Mouse (Mus musculus): ENCODE results near the gene Shb. TPM values are rescaled to one million over a fixed set of nuclear protein-coding genes. Genes with fewer than 3 reads are reported as not detected.

Shb gene
- polyA plus RNA-seq, 1 experiment, result 6.5 TPM

DNA sequence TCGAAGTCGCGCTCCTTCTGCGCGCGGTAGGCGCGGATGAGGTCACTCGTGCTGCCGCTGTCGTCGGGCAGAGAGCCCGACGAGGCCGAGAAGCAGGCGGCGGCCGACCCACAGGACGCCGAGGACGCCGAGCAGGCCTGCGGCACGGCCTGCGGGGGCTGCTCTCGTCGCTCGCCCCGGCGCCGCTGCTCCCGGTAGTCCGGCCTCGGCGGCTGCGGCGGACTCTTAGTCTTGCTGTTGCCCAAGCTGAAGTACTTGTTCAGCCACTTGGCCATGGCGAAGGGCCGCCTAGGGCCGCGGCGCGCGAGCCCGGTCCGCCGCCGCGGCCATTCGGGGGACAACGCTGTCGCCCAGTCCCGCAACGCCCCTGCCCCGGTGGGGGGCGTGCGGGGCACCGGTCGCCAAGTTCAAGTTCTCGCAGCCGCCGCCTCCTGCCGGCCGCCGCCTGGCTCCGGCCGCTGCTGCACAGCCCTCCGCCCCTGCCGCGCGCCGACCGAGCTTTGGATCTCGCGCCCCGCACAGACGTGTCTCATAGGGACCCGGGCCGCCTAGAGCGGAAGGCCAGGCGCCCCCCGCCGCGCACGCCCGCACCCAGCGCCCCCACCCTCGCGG lies 2.2 kb downstream of the Shb start:
- H3K27ac ChIP-seq (ENCODE audit: control insufficient read depth, insufficient read depth, low read depth, low read length, poor library complexity), result peak overlapping the region; percentile 39; the same call in 1 of the 2 replicates
- no peak for TF ChIP-seq POLR2A (IDR thresholded peaks at IDR 0.05; ENCODE audit: borderline replicate concordance, control insufficient read depth, low read depth, low read length)
- TF ChIP-seq CTCF (IDR thresholded peaks at IDR 0.05; ENCODE audit: control insufficient read depth, insufficient read depth, low read length), result no peak
- WGBS, result 1% methylated on average over 77 of the region's 89 CpGs
- peaks cover 2% of the 10 kb centered on the region; the same call in 1 of the 2 replicates for H3K4me1 ChIP-seq (ENCODE audit: control insufficient read depth, insufficient read depth, low read length)
- H3K4me3 ChIP-seq (replicated peaks; ENCODE audit: control insufficient read depth, low read depth, low read length), result peak overlapping the region; percentile 43

DNA sequence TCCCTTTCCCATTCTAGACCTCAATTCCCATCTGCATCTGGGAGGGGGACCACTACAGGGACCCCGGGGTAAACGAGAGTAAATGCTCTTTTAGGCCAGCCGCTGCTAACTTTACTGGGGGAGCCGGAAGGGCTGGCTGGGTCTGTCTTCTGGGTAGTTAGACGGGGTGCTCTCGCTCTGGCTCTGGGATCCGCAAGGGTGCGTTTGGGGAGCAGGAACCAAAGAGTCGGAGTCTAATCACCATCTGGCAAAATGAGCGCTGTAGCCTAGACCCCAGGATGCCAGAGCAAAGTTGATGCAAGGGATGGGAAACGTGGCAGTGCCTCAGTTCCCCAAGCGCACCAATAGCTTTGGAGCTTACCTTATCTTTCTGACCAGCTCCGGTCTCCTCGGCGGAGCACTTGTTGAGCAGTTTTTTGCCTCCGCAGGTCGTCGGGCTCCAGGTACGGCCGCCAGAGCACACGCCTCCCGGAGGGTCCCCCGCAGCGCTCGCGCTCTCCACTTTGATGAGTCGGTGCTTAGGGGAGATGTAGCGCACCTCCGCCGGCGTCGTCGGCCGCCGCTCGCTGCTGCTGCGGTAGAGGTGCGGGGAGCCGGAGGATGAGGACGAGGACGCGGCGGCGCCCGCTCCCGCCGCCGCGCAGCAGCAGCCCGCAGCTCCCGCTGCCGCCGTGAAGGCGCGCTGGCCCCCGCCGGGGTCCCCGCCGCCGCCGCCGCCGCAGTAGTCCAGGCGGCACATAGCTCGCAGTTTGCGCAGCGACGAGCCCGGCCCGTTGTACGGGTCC lies 2.9 kb downstream of the Shb start:
- TF ChIP-seq CTCF (IDR thresholded peaks at IDR 0.05; ENCODE audit: control insufficient read depth, insufficient read depth, low read length) (no peak), POLR2A (IDR thresholded peaks at IDR 0.05; ENCODE audit: borderline replicate concordance, control insufficient read depth, low read depth, low read length) (peak; percentile 35; the same call in 1 of the 2 replicates)
- peak overlapping the region; percentile 54 for H3K4me3 ChIP-seq (replicated peaks; ENCODE audit: control insufficient read depth, low read depth, low read length)
- peak overlapping the region; percentile 39; the same call in 1 of the 2 replicates for H3K27ac ChIP-seq (ENCODE audit: control insufficient read depth, insufficient read depth, low read depth, low read length, poor library complexity)
- H3K4me1 ChIP-seq (ENCODE audit: control insufficient read depth, insufficient read depth, low read length), result peaks cover 2% of the 10 kb centered on the region; the same call in 1 of the 2 replicates
- 2% methylated on average over 71 of the region's 71 CpGs for WGBS

DNA sequence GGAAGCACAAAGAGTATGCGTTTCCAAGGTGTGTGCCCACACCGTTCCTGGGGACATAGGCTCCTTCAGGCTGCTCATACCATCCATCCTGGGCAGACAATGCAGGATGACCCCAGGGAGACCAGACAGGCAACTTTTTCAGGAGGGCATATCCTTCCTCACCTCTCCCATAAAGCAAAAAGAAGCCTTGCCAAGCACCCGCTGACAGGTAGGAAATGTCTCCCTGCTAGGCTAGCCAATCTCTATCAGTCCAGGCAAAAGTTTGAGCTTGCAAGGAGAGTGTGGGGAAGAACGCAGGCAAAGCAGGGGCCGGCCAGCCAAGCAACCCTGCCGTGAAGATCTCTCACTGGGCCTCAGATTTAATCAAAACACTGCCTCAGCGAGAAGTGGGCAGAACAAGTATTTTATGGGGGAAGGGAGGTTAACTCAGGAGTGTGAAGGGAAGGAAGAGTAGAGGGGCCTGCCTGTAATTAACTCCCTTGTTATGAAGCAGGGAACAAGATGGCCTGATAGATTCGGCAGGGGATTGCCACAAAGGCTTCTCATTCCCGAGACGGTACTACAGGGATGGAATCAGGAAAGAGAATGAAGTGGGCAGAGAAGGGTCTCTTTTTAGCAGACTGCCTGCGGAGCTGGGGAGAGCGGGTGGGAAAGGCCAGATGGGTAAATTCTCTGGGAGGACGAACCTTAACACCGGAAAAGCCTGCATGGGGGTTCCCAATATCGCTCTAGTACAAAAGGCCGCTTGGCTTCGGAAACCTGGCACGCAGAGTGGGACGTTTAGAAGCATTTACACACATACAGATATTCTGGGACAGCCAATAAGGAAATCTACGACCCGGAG lies 3.7 kb downstream of the Shb start:
- peak overlapping the region; percentile 54 for H3K4me3 ChIP-seq (replicated peaks; ENCODE audit: control insufficient read depth, low read depth, low read length)
- TF ChIP-seq POLR2A (IDR thresholded peaks at IDR 0.05; ENCODE audit: borderline replicate concordance, control insufficient read depth, low read depth, low read length) (no peak), CTCF (IDR thresholded peaks at IDR 0.05; ENCODE audit: control insufficient read depth, insufficient read depth, low read length) (no peak)
- peaks cover 2% of the 10 kb centered on the region; the same call in 1 of the 2 replicates for H3K4me1 ChIP-seq (ENCODE audit: control insufficient read depth, insufficient read depth, low read length)
- H3K27ac ChIP-seq (ENCODE audit: control insufficient read depth, insufficient read depth, low read depth, low read length, poor library complexity), result no peak overlapping the region
- WGBS, result 33% methylated on average over 21 of the region's 21 CpGs

DNA sequence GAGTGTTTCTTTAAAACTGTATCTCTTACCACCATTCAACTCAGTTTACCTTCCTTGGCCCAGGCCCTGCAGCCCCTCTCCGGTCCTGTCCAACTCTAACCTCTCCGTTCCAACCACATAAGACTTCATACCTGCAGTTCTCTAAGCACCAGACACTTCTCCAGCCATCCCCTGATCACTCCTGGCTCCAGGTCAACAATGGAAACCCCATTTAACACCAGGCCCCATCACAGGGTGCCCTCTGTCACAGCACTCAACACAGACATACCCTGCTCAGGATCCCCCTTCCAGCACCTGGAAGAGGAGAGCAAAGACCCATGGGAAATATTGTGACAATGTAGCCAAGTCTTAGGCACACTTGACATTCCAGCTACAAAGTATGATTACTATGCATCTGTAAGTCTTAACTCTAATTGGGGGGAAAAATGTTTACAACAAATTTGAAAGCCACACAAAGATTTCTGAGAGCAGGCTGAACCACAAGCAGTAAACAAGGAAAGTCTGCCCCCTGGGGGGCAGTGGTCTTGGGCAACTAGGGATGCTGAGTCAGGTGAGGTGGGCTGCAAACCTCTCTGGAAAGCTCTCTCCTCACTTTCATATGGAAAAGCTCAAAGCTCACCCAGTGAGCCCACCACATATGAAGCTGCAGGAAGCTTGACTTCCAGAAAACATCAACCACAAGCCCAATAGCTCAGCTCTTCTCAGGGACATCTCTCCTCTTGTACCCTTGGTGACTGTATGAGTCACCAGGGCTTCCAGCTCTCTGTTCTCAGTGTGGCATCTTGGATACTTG lies 4.5 kb downstream of the Shb start:
- Histone ChIP-seq H3K4me1 (ENCODE audit: control insufficient read depth, insufficient read depth, low read length) (peaks cover 2% of the 10 kb centered on the region; the same call in 1 of the 2 replicates), H3K27ac (ENCODE audit: control insufficient read depth, insufficient read depth, low read depth, low read length, poor library complexity) (no peak overlapping the region), H3K4me3 (replicated peaks; ENCODE audit: control insufficient read depth, low read depth, low read length) (no peak overlapping the region)
- WGBS, result 95% methylated on average over 2 of the region's 2 CpGs
- TF ChIP-seq CTCF (IDR thresholded peaks at IDR 0.05; ENCODE audit: control insufficient read depth, insufficient read depth, low read length), result no peak
- no peak for TF ChIP-seq POLR2A (IDR thresholded peaks at IDR 0.05; ENCODE audit: borderline replicate concordance, control insufficient read depth, low read depth, low read length)

DNA sequence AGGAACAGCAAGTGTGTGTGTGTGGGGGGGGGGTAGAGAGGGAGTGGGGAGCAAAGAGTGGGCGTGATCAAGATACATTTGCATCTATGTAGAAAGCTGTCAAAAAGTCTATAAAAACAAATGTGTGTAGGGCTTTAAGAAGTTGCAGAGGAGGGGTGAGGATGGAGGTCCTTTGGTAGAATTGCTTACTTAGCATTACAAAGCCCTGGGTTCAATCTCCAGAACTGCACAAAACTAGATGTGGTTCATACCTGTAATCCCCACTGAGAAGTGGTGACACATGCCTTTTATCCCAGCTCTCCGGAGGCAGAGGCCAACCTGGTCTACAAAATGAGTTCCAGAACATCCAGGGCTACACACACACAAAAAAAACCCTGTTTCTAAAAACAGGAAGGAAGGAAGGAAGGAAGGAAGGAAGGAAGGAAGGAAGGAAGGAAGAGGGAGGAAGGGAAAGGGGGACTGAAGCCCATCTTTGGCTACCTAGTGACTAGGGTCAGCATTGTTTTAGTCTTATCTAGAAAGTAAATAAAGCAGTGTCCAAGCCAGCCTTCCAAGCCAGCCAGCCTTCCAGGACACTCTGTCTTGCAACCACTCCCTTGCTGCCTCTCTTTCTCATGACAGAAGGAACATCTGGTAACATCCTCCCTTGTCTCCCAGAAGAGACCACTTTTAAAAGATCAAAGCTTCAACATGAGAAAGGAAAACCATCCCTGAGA lies 5.3 kb downstream of the Shb start:
- TF ChIP-seq POLR2A (IDR thresholded peaks at IDR 0.05; ENCODE audit: borderline replicate concordance, control insufficient read depth, low read depth, low read length), result no peak
- no peak for TF ChIP-seq CTCF (IDR thresholded peaks at IDR 0.05; ENCODE audit: control insufficient read depth, insufficient read depth, low read length)
- no peak overlapping the region for H3K27ac ChIP-seq (ENCODE audit: control insufficient read depth, insufficient read depth, low read depth, low read length, poor library complexity)
- WGBS, result 86% methylated on average over 2 of the region's 2 CpGs
- peaks cover 2% of the 10 kb centered on the region; the same call in 1 of the 2 replicates for H3K4me1 ChIP-seq (ENCODE audit: control insufficient read depth, insufficient read depth, low read length)
- no peak overlapping the region for H3K4me3 ChIP-seq (replicated peaks; ENCODE audit: control insufficient read depth, low read depth, low read length)

DNA sequence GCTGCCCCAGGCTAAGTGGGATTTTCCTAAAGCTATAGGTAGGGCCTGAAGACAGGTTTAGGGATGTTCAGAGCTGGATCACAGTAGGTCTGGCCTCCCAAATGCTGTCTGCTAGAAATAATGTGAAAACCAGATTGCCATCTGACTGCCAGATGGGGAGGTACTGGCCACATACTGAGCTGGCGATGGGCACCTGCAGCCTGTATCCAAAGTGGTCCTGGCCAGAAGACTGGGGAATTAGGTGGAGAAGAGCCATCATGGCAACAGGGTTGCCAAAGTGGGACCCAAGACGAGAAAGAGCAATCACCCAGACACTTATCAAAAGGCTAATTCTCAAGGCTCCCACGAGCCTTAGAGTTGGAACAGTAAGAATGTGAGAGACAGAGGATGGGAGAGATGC lies 6.1 kb downstream of the Shb start:
- H3K27ac ChIP-seq (ENCODE audit: control insufficient read depth, insufficient read depth, low read depth, low read length, poor library complexity), result no peak overlapping the region
- no peaks in the 10 kb centered on the region; the same call in 1 of the 2 replicates for H3K4me1 ChIP-seq (ENCODE audit: control insufficient read depth, insufficient read depth, low read length)
- no peak overlapping the region for H3K4me3 ChIP-seq (replicated peaks; ENCODE audit: control insufficient read depth, low read depth, low read length)
- TF ChIP-seq POLR2A (IDR thresholded peaks at IDR 0.05; ENCODE audit: borderline replicate concordance, control insufficient read depth, low read depth, low read length), result no peak
- no peak for TF ChIP-seq CTCF (IDR thresholded peaks at IDR 0.05; ENCODE audit: control insufficient read depth, insufficient read depth, low read length)
- WGBS, result 84% methylated on average over 3 of the region's 3 CpGs

DNA sequence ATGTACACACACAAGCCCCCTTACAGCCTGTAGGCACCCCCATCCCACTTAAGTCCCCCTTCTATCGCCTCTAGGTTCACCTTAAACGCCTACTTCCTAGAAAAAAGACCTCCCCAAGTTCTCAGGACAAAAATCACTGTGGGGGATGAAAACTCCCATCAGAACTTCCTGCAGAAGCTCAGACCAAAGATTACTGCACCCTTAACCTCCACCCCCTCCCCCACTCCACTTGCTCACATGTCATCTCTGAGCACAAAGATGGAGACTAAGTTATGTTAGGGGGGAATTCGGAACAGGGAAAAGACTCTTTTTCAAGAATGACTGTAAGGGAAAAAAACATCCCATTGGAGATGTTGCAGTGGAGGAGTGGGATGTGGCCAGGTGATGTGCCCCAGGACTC lies 6.7 kb downstream of the Shb start:
- no peak overlapping the region for H3K27ac ChIP-seq (ENCODE audit: control insufficient read depth, insufficient read depth, low read depth, low read length, poor library complexity)
- WGBS, result 79% methylated on average over 3 of the region's 3 CpGs
- TF ChIP-seq POLR2A (IDR thresholded peaks at IDR 0.05; ENCODE audit: borderline replicate concordance, control insufficient read depth, low read depth, low read length) (no peak), CTCF (IDR thresholded peaks at IDR 0.05; ENCODE audit: control insufficient read depth, insufficient read depth, low read length) (no peak)
- H3K4me3 ChIP-seq (replicated peaks; ENCODE audit: control insufficient read depth, low read depth, low read length), result no peak overlapping the region
- no peaks in the 10 kb centered on the region; the same call in 1 of the 2 replicates for H3K4me1 ChIP-seq (ENCODE audit: control insufficient read depth, insufficient read depth, low read length)

Data from bone marrow, adult 2 months (tissue).